Mouse (Mus musculus): ENCODE measurements around the gene Mxd4. TPM values are rescaled to one million over a fixed set of nuclear protein-coding genes. Genes with fewer than 3 reads are reported as not detected.
A peak's percentile ranks its signal among the peaks of the same experiment; 100 is the strongest.

Gene Mxd4
- total RNA-seq, 2 experiments from 2014 or later: 75.4 to 87.4 TPM

GRCm38 (mm10) chr5:34202006-34202405 is 14.5 kb upstream of the Mxd4 start:
- intact Hi-C loops (cut with DNase I): no loop called here
- DNase-seq (ENCODE audit: low spot score in 2 of 2): no peak

GRCm38 (mm10) chr5:34201396-34201795 is 13.9 kb upstream of the Mxd4 start:
- intact Hi-C loops (cut with DNase I): no loop called here
- no peak for DNase-seq (ENCODE audit: low spot score in 2 of 2)

GRCm38 (mm10) chr5:34198615-34199014 is 11.1 kb upstream of the Mxd4 start:
- no peak for DNase-seq (ENCODE audit: low spot score in 2 of 2)
- intact Hi-C loops (cut with DNase I): loop anchor here (10.0 kb wide), 1 partner anchor 204 kb away; the partner anchor contains the start of gene Nat8l

- intact Hi-C loops (cut with DNase I): loop anchor here (10.0 kb wide), 1 partner anchor 202 kb away; the partner anchor contains the start of gene Nat8l
- DNase-seq (ENCODE audit: low spot score in 2 of 2): peak; percentile 70 to 78
Observed at GRCm38 (mm10) chr5:34197243-34197642, 9.7 kb upstream of the Mxd4 start.

- no peak for DNase-seq (ENCODE audit: low spot score in 2 of 2)
- intact Hi-C loops (cut with DNase I): loop anchor here (10.0 kb wide), 1 partner anchor 202 kb away; the partner anchor contains the start of gene Nat8l
Observed at GRCm38 (mm10) chr5:34196423-34196822, 8.9 kb upstream of the Mxd4 start.

- intact Hi-C loops (cut with DNase I): loop anchor here (10.0 kb wide), 1 partner anchor 201 kb away; the partner anchor contains the start of gene Nat8l
- DNase-seq (ENCODE audit: low spot score in 2 of 2): no peak
Observed at GRCm38 (mm10) chr5:34195786-34196185, 8.3 kb upstream of the Mxd4 start.

GRCm38 (mm10) chr5:34194975-34195662 is 7.6 kb upstream of the Mxd4 start:
- intact Hi-C loops (cut with DNase I): loop anchor here (10.0 kb wide), 1 partner anchor 200 kb away; the partner anchor contains the start of gene Nat8l
- peak; percentile 31 to 66 for DNase-seq (ENCODE audit: low spot score in 2 of 2)

- DNase-seq (ENCODE audit: low spot score in 2 of 2): no peak
- intact Hi-C loops (cut with DNase I): loop anchor here (10.0 kb wide), 1 partner anchor 200 kb away; the partner anchor contains the start of gene Nat8l
Observed at GRCm38 (mm10) chr5:34194426-34194825, 6.9 kb upstream of the Mxd4 start.

GRCm38 (mm10) chr5:34191843-34192242 is 4.3 kb upstream of the Mxd4 start:
- peak in 1 of 2 experiments; percentile 66 for DNase-seq (ENCODE audit: low spot score in 2 of 2)

GRCm38 (mm10) chr5:34191021-34191420 is 3.5 kb upstream of the Mxd4 start:
- no peak for DNase-seq (ENCODE audit: low spot score in 2 of 2)
- intact Hi-C loops (cut with DNase I): loop anchor here (10.0 kb wide), 1 partner anchor 196 kb away; the partner anchor contains the start of gene Nat8l

More at GRCm38 (mm10) chr5:34191843-34192242, 4.3 kb upstream of the Mxd4 start:
- intact Hi-C loops (cut with DNase I): loop anchor here (10.0 kb wide), 1 partner anchor 197 kb away; the partner anchor contains the start of gene Nat8l

- no peak for DNase-seq (ENCODE audit: low spot score in 2 of 2)
- intact Hi-C loops (cut with DNase I): loop anchor here (10.0 kb wide), 1 partner anchor 95 kb away; no protein-coding TSS in a partner anchor
Observed at GRCm38 (mm10) chr5:34189521-34189920, 2.0 kb upstream of the Mxd4 start.

GRCm38 (mm10) chr5:34188856-34189255 is 1.3 kb upstream of the Mxd4 start:
- intact Hi-C loops (cut with DNase I): loop anchor here (10.0 kb wide), 1 partner anchor 94 kb away; no protein-coding TSS in a partner anchor
- DNase-seq (ENCODE audit: low spot score in 2 of 2): no peak

- intact Hi-C loops (cut with DNase I): loop anchor here (10.0 kb wide), 1 partner anchor 92 kb away; no protein-coding TSS in a partner anchor
- no peak for DNase-seq (ENCODE audit: low spot score in 2 of 2)
Observed at GRCm38 (mm10) chr5:34186961-34187391, 544 bp downstream of the Mxd4 start.

GRCm38 (mm10) chr5:34186391-34186790 is 1.1 kb downstream of the Mxd4 start:
- DNase-seq (ENCODE audit: low spot score in 2 of 2): no peak
- intact Hi-C loops (cut with DNase I): loop anchor here (10.0 kb wide), 1 partner anchor 92 kb away; no protein-coding TSS in a partner anchor

GRCm38 (mm10) chr5:34185791-34186190 is 1.7 kb downstream of the Mxd4 start:
- intact Hi-C loops (cut with DNase I): loop anchor here (10.0 kb wide), 1 partner anchor 91 kb away; no protein-coding TSS in a partner anchor
- DNase-seq (ENCODE audit: low spot score in 2 of 2): no peak

- DNase-seq (ENCODE audit: low spot score in 2 of 2): no peak
- intact Hi-C loops (cut with DNase I): loop anchor here (10.0 kb wide), 1 partner anchor 90 kb away; no protein-coding TSS in a partner anchor
Observed at GRCm38 (mm10) chr5:34185051-34185580, 2.4 kb downstream of the Mxd4 start.

GRCm38 (mm10) chr5:34183976-34184375 is 3.5 kb downstream of the Mxd4 start:
- intact Hi-C loops (cut with DNase I): loop anchor here (10.0 kb wide), 1 partner anchor 89 kb away; no protein-coding TSS in a partner anchor
- DNase-seq (ENCODE audit: low spot score in 2 of 2): no peak

GRCm38 (mm10) chr5:34183156-34183880 is 4.2 kb downstream of the Mxd4 start:
- DNase-seq (ENCODE audit: low spot score in 2 of 2): no peak
- intact Hi-C loops (cut with DNase I): loop anchor here (10.0 kb wide), 1 partner anchor 89 kb away; no protein-coding TSS in a partner anchor

- DNase-seq (ENCODE audit: low spot score in 2 of 2): no peak
- intact Hi-C loops (cut with DNase I): loop anchor here (10.0 kb wide), 1 partner anchor 88 kb away; no protein-coding TSS in a partner anchor
Observed at GRCm38 (mm10) chr5:34182486-34182885, 5.0 kb downstream of the Mxd4 start.

Measured in left cerebral cortex, postnatal 14 days (tissue).